Mouse (Mus musculus) embryo, embryonic 11.5 days (tissue): ENCODE results near the gene Ogfrl1.
"Not testable (repeated sequence)": the region's sequence is repeated elsewhere in the genome, so short reads cannot be mapped to it uniquely, and the experiment has no call there.

Source experiments
- DNase-seq: peaks from one replicate; pipeline ENCODE4 v3.0.0-alpha.2; 2012; ENCODE audit warnings: low read depth, low spot score

Ogfrl1 gene

DNA sequence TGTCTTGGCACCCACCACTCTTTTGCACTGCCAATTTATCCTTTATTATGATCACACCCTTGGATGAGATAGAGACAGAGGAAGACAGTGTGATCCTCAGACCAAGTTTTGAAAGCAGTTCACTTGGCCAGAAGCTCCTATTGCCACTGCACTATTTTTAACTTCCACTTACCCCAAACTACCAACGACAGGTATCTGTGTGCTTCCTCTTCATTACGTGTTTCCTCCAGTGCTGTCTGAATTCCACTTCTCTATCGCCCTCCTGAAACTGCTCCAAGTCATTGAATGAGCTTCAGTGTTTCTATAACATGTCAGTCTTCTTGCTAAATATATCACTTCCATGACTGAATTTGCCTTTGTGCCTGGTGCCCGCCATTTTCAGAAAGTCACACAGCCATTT lies at the start of gene Ogfrl1:
Gene Ogfrl1 (minus strand): TSS at position 150 of the 400 bp plus-strand sequence.
- no peak for DNase-seq

DNA sequence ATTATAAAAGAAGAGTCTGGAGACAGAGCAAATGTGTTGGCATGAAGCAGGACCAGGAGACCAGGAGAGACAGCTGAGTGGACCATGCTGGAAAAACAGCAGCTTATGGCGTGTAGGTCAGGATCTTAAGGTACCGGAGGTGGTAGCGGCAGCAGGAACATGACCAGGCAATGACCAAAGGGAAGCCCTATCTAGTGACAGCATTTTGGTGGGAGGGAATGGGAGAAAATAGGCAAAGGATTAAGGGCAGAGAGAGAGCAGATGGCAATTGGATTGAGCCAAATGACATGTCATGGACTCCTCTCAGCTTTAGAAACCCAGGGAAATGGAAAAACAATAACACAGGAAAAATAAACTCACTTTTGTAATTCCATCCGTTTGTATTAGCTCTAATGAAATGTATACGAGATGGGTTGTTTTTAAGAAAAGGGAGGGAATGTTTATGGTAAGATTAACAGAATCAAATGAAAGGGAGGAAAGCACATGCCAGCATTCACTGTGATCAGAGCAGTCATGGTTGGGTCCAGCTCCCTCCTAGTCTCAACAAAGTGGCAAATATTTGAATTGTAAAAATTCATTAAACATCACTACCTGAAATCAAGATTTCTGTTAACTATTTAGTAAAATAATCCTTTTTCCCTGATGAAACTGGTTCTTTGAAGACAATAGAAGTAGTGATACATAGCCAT lies 48.3 kb upstream of the Ogfrl1 start:
- DNase-seq: no peak

DNA sequence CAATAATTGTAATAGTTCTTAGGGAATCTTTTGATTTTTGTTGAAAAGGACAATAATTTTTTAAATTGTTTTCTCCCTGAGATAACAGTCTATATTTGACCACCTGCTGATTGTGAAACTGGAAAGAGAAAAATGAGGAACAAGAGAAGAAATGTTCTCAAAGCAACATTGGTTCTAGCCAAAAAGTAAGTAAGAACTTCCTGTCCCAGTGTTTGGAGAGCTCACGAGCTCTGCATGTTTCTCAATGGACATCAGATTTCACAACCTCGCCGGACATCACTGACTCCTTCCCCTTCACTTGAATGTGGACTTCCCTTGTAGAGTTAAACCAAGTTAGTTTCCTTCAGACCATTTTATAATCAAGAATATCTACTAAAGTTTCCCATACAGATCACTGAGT lies 36.0 kb upstream of the Ogfrl1 start:
- no peak for DNase-seq

DNA sequence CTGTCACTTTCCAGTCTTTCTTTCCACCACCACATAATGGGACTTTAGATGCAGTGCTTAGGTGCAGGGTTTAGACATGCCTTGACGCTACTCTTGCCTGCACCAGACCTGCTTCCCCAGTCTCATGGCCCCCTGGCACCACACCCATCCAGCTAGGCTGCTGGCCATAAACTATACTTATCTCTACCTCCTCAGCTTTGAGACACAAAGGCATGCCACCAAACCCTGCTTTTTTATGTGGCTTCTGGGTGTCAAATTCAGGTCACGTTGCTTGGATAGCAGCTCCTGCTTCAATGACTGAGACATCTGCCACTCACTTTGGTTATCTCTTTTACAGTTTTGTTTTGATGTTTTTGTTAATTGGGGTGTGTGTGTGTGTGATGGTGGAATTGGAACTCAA lies 28.9 kb upstream of the Ogfrl1 start:
- no peak for DNase-seq

DNA sequence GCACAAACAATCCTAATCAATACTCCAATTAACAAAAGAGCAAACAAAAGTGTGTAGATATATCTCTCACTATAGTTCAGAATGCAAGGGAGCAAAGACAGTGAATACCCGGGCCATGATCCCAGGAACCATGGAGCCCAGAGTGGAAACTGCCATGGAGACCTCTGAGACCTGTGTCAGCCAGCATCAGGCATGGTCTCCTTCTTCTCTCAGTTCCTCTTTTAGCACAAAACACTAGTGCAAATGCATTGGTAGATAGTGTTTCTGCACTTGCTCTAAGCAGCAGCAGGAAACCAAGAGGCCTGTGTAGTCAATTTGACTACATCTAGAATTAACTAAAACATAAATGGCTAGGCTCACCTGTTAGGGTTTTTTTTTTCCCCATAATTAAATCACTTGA lies 21.4 kb upstream of the Ogfrl1 start:
- DNase-seq: no peak

DNA sequence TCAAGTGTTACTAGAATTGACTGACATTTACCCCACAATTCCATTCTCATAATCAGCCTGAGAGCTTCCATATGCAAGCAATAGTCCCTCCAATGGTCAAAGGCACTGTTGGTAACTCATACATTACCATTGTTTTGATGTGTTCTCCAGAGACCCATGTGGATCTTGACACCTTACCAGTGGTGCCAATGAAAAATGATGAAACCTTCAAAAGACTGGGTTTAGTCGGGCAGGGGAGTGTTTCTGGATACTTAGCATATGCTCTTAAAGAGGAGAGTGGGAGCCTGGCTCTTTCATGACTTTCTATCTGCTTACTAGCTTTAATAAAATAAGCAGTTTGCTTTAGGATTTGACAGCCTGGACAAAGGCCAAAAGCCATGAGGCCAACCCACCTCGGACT lies 20.5 kb upstream of the Ogfrl1 start:
- no peak for DNase-seq

DNA sequence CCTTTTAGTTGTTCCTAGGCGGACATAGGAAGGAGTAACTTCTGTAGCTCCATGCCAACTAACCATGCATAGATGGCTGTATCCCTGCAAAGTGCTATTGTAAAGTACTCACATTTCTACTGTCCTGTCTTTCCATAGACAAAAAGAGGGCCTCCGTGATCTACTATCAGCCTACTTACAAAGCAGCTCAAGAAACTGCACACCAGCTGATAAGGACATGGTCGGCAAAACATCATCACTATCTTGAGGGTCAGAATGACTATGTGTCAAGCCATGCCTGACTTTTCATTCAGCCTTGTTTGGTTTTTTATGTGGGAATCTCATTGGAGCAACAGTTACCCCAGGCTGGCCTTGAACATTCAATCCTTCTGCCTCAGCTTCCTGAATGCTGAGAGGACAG lies 20.0 kb upstream of the Ogfrl1 start:
- no peak for DNase-seq

DNA sequence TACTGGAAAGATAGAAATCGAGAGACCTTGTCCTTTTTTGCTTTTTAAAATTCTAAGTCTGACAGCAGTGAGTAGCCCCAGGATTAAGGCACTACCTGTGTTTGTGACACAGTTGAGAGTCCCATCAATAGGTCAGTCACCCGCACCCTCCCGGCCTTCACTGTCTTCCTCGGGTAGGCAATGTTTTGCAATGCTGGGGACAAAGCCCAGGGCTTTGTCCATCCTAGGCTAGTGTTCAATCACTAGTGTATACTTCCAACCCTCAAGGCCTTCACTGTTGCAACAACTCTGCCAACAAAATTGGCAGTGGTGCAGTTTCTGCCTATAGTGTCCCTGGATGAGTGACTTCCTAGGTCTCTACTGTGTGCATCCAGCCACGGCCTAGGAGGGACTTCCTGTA lies 14.0 kb upstream of the Ogfrl1 start:
- DNase-seq: no peak

DNA sequence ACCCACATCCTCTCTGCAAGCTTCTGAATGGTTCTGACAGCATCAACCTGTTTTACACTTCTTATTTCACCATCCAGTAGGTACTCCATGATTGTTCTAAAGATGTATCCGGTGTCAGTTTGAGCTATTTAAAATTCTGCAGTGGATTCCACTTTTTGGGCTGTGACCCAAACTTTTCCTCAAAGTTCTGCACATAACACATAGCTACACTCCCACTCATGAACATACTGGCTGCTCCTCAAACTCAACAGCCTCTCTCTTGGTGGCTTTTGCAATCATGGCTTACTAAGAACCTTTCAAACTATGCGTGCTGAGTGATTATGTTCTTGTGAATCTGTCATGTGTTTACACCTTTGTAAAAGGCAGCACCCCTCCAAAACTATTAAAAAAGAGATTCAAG lies 12.4 kb upstream of the Ogfrl1 start:
- no peak for DNase-seq

DNA sequence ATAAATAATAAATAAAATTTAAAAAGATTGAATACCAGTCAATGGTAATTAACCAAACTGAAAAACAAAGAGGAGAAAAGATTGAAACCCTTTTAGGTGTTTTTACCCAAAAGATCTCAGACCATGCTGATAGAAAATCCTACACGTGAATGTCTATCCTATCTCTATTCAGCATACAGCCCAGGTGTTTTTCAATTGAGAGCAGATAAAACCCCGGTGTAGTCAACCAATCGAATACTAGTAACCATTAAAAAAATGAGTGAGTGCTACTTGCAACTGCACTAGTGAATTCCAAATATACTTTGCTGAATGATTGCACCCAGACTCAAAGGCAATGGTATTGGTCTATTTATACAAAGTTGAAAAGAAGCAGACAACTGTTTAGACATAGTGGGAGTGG lies 4.8 kb upstream of the Ogfrl1 start:
- DNase-seq: no peak

DNA sequence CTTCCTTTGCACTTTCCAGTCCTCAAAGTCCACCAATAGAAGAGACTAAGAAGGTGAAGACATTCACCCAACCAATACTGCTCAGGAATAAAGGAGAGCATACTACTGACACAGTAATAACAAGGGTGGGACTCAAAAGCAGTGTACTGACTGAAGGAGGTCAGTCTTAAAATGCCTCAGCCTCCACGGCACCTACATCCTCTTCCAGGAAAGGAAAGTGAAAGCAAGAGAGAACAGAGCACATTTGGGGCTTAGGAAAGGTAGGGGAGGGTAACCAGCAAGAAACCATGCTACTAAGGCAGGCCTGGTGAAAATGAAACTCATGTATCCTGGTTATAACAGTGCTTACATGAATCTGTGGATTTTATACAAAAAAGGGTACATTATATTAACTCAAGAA lies 2.0 kb upstream of the Ogfrl1 start:
- DNase-seq: no peak

DNA sequence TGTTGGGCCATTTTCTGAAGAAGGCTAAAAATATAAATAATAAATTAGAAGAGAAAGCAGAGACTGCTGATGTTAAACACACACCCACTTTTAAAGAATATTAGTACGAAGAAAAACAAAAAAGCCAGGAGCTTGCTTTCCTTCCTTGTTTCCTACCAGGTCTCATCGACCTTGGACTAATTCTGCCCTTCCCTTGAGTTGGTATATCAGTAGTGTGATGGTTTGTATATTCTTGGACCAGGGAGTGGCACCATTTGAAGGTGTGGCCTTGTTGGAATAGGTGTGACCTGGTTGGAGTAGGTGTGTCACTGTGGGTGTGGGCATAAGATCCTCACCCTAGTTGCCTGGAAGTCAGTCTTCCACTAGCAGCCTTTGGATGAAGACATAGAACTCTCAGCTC lies 3.2 kb downstream of the Ogfrl1 start:
- DNase-seq: not testable (repeated sequence)

DNA sequence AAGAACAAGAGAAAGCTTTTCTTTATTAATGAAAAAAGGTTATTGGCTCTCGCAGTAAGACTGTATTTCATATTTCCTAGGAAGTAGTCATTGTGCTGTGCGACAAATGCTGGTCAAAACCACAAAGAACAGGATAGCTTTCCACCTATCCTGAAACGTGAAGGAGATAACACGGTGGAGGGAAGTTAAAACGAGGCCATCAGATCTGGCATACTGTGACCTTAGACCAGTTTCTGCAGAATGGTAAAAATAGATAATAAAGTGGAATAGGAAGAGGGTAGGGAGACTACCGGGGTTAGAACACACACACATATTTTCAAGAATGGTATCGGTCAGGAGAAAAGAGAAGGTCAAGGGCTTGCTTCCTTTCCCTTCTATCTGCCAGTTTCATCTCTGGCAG lies 5.8 kb downstream of the Ogfrl1 start:
- DNase-seq: no peak

DNA sequence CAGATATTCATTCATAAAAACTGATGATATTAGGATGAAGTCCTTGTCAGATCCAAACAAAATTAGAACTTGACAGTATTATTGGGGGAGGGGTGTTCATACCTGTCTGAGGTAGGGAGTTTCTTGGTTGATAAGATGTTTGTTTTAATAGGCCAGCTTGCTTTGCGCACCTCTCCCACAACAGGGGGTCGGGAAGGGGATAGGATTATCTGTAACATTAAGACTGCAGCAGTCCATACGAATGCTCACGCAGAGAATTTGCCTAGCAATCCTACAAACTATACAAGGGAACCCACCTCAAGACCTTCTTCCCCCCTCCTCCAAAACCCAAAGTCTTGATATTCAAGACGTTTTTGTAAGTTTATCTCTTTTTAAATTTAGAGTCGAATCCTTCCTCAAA lies 13.2 kb downstream of the Ogfrl1 start:
- no peak for DNase-seq

DNA sequence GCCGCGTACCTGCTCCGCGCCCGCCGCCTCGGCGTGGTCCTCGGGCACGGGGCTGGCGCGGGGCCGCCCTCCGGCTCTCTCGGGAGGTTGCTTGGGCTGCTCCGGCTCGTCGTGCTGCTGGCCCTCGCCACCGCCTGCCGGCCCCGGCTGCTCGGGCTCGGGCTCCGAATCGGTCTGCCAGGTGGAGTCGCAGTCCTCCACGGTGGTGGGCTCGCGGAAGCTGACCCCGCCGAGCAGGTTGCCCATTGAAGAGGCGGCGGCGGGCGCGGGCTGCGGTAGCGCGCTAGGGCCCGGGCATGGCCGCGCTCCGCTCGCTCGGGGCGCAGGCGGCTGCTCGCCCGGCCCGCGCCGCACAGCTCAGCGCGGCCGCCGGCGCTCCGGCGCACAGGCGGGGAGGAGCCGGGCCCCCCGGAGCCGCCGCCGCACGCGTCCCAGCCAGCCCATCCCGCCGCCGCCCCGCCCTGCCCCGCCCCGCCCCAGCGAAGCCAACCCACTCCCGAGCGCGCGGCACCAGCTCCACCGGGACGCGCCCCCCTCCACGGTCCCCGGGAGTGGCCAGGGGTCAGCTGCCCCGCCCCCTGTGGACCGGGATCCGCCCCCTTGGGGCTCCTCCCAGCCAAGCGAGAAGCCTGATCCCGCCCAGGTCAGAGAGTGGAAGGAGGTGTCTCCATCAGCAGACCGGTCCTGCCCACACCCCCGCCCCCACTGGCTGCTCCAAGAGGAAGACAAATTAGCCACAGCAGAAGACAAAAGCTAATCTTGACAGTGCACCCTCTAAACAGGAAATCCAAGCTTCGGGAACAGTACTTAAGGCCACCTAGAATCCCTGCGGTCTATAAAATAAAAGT lies 14.5 kb downstream of the Ogfrl1 start:
- DNase-seq: peak; percentile 89

DNA sequence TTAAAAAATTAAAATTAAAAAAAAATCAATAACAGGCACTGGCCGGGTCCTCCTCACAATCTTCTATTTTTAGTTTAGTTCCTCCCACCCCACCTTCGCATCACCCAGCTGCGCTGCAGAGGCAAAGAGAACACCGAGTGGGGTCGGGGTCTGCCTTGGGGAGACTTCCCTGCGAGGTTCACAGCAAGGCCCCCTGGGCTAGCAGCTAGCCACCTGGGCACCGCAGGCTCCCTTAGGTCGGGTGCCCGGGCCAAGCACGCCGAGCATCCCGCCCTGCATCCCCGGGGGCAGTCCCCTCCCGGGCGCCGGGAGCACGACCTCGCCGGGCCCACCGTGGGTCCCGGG lies 15.1 kb downstream of the Ogfrl1 start:
- no peak for DNase-seq

DNA sequence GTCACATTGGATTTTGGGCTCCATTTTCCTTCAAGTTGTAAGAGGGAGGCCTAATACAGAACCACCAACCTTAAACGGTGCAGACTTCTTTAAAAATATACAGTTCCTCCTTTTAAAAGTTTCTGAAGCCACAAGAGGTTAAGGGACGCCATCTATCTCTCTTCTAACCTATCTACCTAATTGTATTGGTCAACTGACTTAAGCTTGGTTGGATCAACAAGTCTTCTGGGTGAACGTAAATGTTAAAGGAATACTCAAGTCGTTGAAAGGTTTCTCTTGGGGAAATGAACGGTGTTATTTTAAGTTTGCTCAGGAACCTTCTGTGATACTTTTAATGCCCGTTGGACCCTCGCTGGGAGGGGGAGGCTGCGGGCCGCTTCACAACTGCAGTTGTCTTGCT lies 15.5 kb downstream of the Ogfrl1 start:
- no peak for DNase-seq

DNA sequence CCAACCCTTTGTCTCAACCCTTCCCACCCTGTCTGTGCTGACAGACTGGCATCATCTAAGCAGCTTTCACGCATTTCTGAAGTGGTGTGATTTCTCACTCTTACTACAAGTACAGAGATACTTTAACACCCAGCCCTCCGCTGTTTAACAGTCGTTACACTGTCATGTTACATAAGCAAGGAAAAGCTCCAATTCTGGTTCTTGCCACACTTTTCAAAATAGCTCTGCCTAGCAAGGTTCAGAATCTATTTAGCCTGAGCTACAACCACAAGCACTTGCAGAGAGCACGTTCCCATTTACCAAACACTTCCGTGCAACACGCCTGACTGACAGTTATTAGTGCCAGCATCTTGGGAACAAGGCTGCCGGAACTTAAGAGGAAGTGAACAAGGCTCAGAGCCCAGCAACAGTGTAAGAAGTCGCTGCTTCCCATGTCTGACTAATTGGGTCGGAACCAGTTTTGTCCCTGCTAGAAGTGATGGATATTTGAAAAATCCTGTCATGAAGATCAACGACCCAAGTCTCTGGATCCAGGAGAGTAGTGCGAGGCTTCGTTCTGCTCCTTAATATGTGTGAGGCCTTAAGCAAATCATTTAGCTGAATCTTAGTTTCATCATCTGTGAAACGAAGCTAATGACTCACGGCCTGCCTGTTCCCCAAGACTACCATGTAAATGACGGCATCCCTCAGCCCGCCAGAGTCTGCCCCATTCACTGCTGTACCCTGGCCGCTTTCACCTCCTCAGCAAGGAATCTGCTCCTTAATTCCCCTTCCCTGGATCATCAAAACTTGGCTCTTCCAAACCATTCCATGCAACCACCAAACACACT lies 17.4 kb downstream of the Ogfrl1 start:
- DNase-seq: no peak

DNA sequence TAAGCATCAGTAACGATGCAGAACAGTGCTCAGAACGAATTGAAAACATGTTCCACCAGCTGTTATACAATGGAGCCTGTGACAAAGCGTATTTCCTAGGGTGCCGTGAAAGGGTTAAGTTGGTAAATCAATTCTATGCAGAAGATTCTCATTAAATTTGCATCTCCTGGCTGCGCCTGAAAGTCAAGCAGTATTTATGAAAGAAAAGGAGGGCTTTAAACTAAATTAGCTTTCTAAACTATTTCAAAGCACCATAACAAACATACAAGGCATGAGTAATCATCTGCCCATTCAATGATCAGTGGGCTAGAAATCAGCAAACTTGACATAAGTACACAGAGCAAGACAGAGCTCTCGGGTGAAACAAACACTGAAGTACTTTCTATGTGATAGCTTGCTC lies 18.3 kb downstream of the Ogfrl1 start:
- no peak for DNase-seq

DNA sequence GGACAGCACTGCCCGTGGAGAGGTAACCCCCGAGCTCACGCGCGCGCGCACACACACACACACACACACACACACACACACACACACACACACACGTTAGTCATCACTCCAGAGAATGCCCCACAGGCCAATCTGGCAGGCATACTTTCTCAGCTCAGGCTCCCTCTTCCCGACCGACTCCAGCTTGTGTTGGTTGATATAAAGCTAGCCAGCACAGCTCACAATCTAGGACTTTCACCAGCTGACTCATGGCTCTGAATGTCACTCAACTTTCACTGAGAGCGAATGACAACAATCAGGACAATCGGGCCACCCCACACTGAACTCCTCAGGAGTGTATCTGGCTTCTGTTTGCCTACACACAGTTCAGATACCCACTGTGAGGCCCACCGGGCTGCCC lies 20.0 kb downstream of the Ogfrl1 start:
- no peak for DNase-seq

DNA sequence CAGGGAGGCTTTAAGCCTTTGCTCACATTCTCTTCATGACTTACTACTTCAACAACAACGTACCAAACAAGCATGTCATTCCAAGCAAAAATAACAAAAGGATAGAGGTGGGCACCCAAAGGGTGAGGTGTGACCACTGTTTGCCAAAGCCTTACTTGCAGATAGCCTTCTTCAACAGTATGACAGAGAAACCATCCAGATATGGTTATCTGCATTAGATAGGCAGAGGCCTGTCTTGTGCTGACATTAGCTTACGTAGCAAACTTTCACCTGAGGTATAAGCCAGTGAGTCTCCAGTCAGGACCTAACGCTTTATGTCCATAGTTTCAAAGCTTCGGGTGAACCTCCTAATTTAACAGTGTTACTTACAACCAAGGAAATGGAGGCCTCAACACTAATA lies 23.4 kb downstream of the Ogfrl1 start:
- DNase-seq: no peak

DNA sequence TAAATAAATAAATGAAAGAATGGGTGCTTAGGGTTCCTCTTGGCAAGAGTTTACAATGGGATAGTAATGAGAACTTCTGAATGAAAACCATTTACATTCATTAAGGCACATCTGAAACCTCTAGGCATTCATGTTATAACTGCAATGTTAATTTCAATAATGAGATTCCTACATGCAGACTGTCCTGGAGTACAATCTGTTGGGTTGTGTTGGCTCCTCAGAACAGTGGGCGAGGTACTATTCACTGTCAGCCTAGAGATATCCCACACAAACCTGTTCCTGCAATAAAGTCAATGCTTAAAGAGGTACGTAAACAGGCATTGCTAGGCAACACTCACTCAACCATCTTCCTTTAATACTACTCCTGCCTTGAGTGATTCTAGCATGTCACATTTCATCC lies 32.0 kb downstream of the Ogfrl1 start:
- no peak for DNase-seq

DNA sequence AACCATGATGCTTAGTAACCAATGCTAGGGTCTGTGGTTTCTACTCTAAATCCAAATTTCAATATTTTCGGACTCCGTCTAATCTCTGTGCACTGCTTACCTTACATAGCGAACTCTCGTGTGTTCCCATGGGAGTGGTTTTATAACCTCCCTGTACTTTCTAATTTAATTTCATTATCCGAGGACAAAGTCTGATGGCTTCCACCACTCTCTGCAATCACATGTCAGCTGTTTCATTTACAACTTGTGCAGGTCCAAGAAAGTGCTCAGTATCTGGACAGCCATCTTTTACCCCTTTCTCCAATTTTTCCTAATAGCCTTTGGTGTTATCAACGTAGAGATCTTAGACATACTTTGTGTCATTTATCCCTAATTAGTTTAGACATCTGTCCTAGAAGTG lies 44.7 kb downstream of the Ogfrl1 start:
- no peak for DNase-seq
